Mouse (Mus musculus) liver, embryonic 14.5 days (tissue): Measurements from ENCODE around the gene Fxyd6. TPM values are rescaled to one million over a fixed set of nuclear protein-coding genes. Genes with fewer than 3 reads are reported as not detected.

Experiments used
- ATAC-seq: fragments of 200-750 bp; cut with Nextera tagmentation; 2 replicates; pipeline ENCODE4 v1.8.0; 2017; ENCODE audit warnings: moderate number of reproducible peaks, mild to moderate bottlenecking, moderate library complexity; ENCODE audit not compliant: insufficient read depth
- DNase-seq, 3 experiments: peaks; one replicate each; pipeline ENCODE4 v3.0.0-alpha.2; 2012 to 2013; ENCODE audit warnings: low read depth in 3 of 3, low spot score in 3 of 3
- H3K27ac ChIP-seq: fragments of 300-500 bp; sonication (generic); 2 replicates; pipeline ENCODE4 v1.5.1; 2014; ENCODE audit warnings: moderate library complexity, mild to moderate bottlenecking, control low read depth, inconsistent platforms
- H3K27me3 ChIP-seq: fragments of 300-500 bp; sonication (generic); 2 replicates; pipeline ENCODE4 v1.6.1; 2014; ENCODE audit warnings: mild to moderate bottlenecking, low read length, moderate library complexity; ENCODE audit not compliant: control insufficient read depth, insufficient read depth
- H3K36me3 ChIP-seq: fragments of 300-500 bp; sonication (generic); replicated peaks from 2 replicates; pipeline ENCODE4 v1.6.1; 2014; ENCODE audit warnings: low read depth; ENCODE audit not compliant: control insufficient read depth, insufficient read depth
- H3K4me1 ChIP-seq, 2 experiments: fragments of 200-500 bp in 1 of 2; fragments of 300-500 bp in 1 of 2; sonication (generic) in 1 of 2; replicated peaks; 2 replicates each; pipeline ENCODE4 v1.6.1; 2012 to 2014; ENCODE audit warnings: antibody characterized with exemption in 1 of 2, inconsistent platforms in 1 of 2, low read length in 1 of 2; ENCODE audit not compliant: control insufficient read depth in 2 of 2, insufficient read depth in 2 of 2
- H3K4me2 ChIP-seq: fragments of 300-500 bp; sonication (generic); 2 replicates; pipeline ENCODE4 v1.6.1; 2014; ENCODE audit warnings: low read depth, mild to moderate bottlenecking, control low read depth, moderate library complexity
- H3K4me3 ChIP-seq, 2 experiments: fragments of 200-500 bp in 1 of 2; fragments of 300-500 bp in 1 of 2; sonication (generic) in 1 of 2; 2 replicates each; pipeline ENCODE4 v1.5.1; 2012 to 2014; ENCODE audit warnings: low read depth in 2 of 2, low read length in 2 of 2, mild to moderate bottlenecking in 2 of 2, control low read depth in 1 of 2, inconsistent platforms in 1 of 2, moderate library complexity in 1 of 2; ENCODE audit not compliant: insufficient read depth in 1 of 2
- H3K9ac ChIP-seq: fragments of 300-500 bp; sonication (generic); replicated peaks from 2 replicates; pipeline ENCODE4 v1.6.1; 2014; ENCODE audit warnings: mild to moderate bottlenecking, control low read depth, moderate library complexity
- H3K9me3 ChIP-seq: fragments of 300-500 bp; sonication (generic); 2 replicates; pipeline ENCODE4 v1.6.1; 2016; ENCODE audit warnings: low read length, mixed read lengths; ENCODE audit not compliant: control insufficient read depth
- CTCF ChIP-seq: IDR thresholded peaks from 2 replicates; pipeline ENCODE4 v1.5.1; 2016; ENCODE audit warnings: antibody characterized with exemption, low read depth, control low read depth
- EP300 ChIP-seq: IDR thresholded peaks from 2 replicates; pipeline ENCODE4 v1.6.1; 2016; ENCODE audit warnings: antibody characterized with exemption, low read depth
- WGBS: fragments of 180-500 bp; shearing (Covaris S2); extraction: QIAGEN DNeasy Blood & Tissue Kit; methylation state at CpG from one replicate; pipeline ENCODE4 v1.1.7; 2014; ENCODE audit not compliant: insufficient replicate concordance; 5-methylcytosine and 5-hydroxymethylcytosine counted together
- polyA plus RNA-seq, 2 experiments: library from polyadenylated mRNA; depleted of rRNA in 1 of 2; stranded (reverse) in 1 of 2; unstranded in 1 of 2; fragments of >200 nt; fragmentation: Nextera tagmentation in 1 of 2; extraction: Ambion mirVana in 1 of 2; gene quantifications; 2 replicates each; pipeline versions ENCODE4 v1.2.1 to v1.2.3; 2012 to 2014

Fxyd6 gene
- polyA plus RNA-seq, 2 experiments: 0.42 to 0.89 TPM

DNA sequence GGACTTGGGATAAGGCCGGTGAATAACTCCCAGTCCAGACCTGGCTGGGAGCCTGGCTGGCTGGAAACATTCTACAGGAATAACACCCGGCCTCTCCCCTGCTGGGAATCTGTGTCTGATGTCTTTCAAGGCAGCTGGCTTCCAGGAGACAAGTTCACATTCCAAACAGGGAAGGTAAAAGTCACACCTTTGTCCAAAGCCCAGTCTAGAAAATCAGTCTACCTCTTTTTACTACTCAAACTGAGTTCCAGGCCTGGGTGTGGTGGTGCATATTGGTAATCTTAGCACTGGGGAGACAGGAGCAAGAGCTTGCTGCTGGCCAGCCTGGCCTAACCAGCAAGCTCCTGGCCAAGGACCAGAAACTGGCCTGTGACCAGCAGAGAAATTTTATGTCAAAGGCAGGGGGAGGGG, 7.9 kb upstream of the Fxyd6 start:
- H3K27me3 ChIP-seq: no peaks in the 10 kb centered on the region
- no peak overlapping the region for H3K4me3 ChIP-seq
- TF ChIP-seq EP300: no peak
- H3K36me3 ChIP-seq: no peaks in the 10 kb centered on the region
- no peak for DNase-seq
- no peak overlapping the region for H3K4me2 ChIP-seq
- no peaks in the 10 kb centered on the region for H3K4me1 ChIP-seq
- WGBS: 43% methylated on average over 2 of the region's 2 CpGs
- no peak for ATAC-seq
- no peaks in the 10 kb centered on the region for H3K9me3 ChIP-seq
- no peak overlapping the region for H3K9ac ChIP-seq
- no peak overlapping the region for H3K27ac ChIP-seq

DNA sequence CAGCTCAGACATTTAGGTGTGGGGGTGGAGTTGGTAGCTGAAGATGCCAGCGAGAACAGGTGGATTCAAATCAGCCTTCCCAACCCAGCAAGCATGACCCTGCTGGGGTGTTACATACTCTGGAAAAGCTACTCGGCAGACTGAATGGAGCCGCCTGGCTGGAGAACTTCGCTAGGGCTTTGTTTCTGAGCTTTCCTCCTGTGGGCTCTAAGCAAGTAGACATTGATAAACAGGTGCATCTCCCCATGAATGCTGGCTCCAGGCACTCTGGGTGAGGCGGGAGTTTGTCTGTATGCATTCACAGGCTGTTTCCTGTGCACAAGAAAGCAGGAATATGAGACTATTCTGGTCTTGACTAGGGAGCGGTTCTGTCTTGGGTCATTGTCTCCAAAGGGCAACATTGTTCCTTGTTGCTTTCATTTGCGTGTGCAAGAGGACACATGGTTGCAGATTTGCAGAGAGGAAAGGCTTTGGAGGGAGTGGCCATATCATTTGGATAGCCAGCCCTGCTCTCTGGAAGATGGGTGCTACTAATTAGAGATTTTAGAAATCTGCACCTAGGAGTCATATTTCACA, 6.3 kb upstream of the Fxyd6 start:
- WGBS: 40% methylated on average over 7 of the region's 7 CpGs
- no peak for TF ChIP-seq EP300
- TF ChIP-seq CTCF: no peak
- no peak overlapping the region for H3K27ac ChIP-seq
- H3K36me3 ChIP-seq: no peaks in the 10 kb centered on the region
- no peaks in the 10 kb centered on the region for H3K9me3 ChIP-seq
- H3K4me2 ChIP-seq: no peak overlapping the region
- ATAC-seq (no peak), DNase-seq (no peak)
- H3K4me3 ChIP-seq: no peak overlapping the region
- H3K9ac ChIP-seq: no peak overlapping the region
- no peaks in the 10 kb centered on the region for H3K4me1 ChIP-seq
- H3K27me3 ChIP-seq: no peaks in the 10 kb centered on the region

DNA sequence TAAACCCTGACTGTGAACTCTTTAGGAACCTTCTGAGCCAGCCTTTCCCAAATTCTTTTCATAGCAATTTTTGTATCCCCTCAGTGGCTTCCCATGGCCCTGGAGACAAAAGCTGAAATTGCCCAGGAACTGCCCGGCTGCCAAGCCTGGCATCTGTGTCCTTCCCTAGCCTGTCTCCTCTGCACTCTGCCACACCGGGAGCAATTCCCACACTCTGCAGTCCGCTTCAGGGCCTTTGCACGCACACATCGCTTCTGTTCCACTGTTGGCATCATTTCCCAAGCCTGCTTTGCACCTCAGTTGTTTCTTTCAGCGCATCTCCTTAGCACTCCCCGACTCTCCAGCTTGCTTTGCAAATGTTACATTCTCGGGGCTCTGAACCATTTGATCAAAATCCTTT, 2.3 kb upstream of the Fxyd6 start:
- H3K9ac ChIP-seq: no peak overlapping the region
- H3K27me3 ChIP-seq: peaks cover 24% of the 10 kb centered on the region
- no peak overlapping the region for H3K4me3 ChIP-seq
- no peak for DNase-seq
- H3K36me3 ChIP-seq: no peaks in the 10 kb centered on the region
- TF ChIP-seq EP300 (no peak), CTCF (no peak)
- no peaks in the 10 kb centered on the region for H3K4me1 ChIP-seq
- no peaks in the 10 kb centered on the region for H3K9me3 ChIP-seq
- no peak for ATAC-seq
- no peak overlapping the region for H3K4me2 ChIP-seq
- no peak overlapping the region for H3K27ac ChIP-seq
- 58% methylated on average over 8 of the region's 8 CpGs for WGBS

DNA sequence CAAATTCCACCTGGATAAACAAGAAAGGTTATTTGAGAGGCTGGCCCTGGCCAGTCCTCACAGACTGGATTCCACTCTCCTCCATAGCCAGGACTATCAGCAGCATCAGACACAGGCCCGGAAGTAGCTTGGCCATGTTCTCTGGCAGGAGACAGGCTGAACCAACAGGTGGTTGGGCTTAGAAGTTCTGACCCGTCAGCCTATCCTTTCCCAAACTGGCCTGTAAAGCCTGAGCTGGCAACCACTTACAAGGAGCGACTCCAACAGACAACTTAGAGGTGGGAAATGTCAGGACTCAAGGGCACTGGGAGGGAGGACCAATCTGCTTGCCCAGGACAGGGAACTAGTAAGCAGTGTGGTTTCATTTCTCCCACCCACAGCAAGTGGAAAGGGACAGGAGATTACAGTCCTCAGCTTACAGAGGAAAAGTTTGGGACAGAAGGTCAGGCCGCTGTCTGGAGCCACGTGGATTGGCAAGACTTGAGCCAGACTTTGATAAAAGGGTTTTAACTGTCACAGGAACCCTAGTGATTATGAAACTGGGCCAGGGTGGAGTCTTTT, 1.6 kb upstream of the Fxyd6 start:
- no peak for TF ChIP-seq CTCF
- no peak for TF ChIP-seq EP300
- H3K36me3 ChIP-seq: no peaks in the 10 kb centered on the region
- ATAC-seq (no peak), DNase-seq (no peak)
- H3K9ac ChIP-seq: no peak overlapping the region
- no peaks in the 10 kb centered on the region for H3K9me3 ChIP-seq
- H3K27ac ChIP-seq: no peak overlapping the region
- H3K4me1 ChIP-seq: no peaks in the 10 kb centered on the region
- H3K4me3 ChIP-seq: no peak overlapping the region
- H3K4me2 ChIP-seq: no peak overlapping the region
- 34% methylated on average over 5 of the region's 5 CpGs for WGBS
- peaks cover 24% of the 10 kb centered on the region for H3K27me3 ChIP-seq

DNA sequence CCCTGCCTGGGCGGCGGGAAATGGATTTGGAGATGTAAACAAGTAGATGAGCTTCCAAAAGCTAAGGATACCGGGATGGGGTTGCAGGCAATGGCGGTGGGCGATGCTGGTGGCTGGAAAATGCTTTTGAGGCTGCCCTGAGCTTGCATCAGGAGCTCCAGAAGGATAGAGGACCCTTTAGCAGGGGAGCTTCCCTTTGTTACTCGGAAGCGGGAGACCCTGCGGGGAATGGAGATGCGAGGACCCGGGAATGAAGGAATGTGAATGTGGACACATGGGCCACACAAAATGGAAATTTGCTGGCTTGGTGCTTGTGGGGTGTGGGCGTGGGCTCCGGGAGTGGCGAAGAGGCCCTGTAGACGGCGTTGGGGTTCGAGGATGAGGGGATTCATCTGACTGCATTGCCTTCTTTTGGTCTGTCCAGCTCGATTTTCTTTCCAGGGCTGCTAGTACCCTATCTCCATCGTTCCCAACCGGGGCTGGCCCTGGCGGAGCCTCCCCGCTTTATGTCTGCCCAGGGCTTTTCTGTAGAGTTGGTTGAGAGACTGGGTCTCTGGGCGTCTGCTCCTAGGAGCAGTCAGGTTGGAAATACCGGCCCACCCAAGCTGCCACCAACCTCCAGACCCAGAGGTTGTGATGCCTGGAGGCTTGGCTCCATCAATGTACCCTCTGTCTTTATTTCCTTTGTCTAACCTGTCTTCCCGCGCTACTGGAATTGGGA, 791 bp downstream of the Fxyd6 start:
- TF ChIP-seq CTCF: no peak

More for the DNA sequence above, 791 bp downstream of the Fxyd6 start:
- Histone ChIP-seq H3K27me3 (peaks cover 24% of the 10 kb centered on the region), H3K4me1 (no peaks in the 10 kb centered on the region), H3K4me2 (peak overlapping the region; percentile 41), H3K4me3 (peak overlapping the region in 1 of 2 experiments; percentile 44; a peak in 3 of 4 replicates), H3K36me3 (no peaks in the 10 kb centered on the region), H3K9me3 (no peaks in the 10 kb centered on the region), H3K9ac (no peak overlapping the region), H3K27ac (no peak overlapping the region)
- DNase-seq: no peak
- ATAC-seq: no peak
- WGBS: 15% methylated on average over 25 of the region's 25 CpGs
